Mouse (Mus musculus): ENCODE results near the gene Ifitm10.
"Not testable (repeated sequence)": the region's sequence is repeated elsewhere in the genome, so short reads cannot be mapped to it uniquely, and the experiment has no call there.

Ifitm10 gene

DNA sequence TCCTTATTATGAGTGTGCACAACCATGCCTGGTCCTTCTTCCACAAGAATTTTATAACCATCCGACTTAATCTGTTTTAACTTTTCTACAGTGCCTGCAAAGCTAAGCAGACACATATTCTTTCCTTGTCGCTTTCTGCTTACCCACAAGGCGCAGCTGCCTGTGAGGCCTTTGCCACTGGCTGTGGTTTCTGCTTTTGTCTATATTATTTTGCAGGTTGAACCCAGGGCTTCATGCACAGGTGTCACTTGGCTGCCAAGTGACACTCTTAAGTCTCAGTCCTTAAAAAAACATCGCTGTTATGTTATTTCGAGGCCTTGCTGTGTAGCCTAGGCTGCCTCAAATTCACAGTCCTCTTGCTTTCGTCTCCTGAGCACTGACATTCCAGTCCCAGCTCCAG lies 50.9 kb downstream of the Ifitm10 start:
- no peak for ATAC-seq (ENCODE audit: low TSS enrichment)

DNA sequence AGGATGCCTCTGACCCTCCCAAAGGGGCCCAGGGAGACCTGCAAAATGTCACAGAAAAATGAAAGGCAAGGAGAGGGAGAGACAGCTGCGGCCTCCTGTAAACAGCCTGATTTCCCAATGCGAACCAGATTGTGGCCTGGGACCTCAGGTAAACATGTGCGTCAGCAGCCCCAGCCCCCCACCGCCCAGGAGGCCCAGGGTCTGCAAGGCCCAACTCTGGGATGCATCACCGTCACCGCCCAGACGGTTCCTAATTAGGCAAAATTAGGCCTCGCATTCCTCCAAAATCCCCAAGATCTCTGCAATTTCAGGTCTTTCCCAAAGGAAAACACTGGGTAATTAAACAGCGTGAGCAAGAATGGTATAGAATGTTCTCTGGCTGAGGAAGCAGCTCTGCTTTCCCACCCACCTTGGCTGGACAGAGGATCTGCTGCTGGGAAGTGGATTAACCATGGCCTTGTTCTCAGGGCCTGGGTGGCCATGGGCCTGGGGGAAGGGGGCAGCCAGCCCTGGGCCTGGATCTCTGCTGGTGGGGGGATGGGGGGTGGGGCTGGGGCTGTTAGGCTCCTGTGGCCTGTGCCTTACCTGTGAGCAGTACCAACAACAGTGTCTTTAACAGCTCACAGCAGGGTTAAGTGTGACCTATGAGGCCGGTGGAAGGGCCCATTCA lies 51.8 kb downstream of the Ifitm10 start:
- not testable (repeated sequence) for ATAC-seq (ENCODE audit: low TSS enrichment)

DNA sequence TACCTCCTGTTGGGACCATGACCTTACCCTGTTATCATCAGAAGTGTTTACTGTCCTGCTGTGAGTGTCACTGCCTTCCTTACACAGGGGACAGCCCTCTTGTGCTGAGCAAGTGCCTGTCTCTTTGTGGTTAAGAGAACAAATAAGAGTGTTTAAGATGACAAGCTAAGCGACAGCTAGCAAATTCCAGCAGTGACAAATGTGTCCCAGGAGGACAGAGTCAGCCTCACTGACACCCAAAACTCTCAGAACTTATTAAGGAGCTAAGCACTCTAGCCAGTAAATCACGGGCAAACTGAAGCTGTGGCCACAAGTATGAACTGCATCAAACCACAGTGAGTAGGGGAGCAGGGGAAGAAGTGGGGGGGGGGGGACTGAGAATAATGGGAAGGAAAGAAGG lies 52.6 kb downstream of the Ifitm10 start:
- ATAC-seq (ENCODE audit: low TSS enrichment), result no peak

DNA sequence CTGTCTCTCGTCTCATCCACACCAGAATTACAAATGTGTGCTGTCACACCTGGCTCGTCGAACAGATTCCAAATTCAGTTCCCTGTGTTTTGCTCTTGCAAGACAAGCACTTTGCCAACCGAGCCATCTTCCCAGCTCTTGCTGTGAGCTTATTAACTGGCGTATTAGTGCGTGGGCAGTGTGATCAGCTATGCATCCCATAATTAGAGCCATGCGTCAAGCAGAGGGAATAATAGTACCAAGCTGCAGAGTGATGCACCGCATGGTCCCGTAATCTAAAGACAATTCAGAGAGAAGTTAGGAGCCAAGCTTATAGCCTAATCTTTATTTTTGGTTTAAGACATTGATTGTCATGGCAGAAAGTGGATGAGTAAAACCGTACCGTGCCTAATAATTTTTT lies 54.4 kb downstream of the Ifitm10 start:
- ATAC-seq (ENCODE audit: low TSS enrichment), result no peak

DNA sequence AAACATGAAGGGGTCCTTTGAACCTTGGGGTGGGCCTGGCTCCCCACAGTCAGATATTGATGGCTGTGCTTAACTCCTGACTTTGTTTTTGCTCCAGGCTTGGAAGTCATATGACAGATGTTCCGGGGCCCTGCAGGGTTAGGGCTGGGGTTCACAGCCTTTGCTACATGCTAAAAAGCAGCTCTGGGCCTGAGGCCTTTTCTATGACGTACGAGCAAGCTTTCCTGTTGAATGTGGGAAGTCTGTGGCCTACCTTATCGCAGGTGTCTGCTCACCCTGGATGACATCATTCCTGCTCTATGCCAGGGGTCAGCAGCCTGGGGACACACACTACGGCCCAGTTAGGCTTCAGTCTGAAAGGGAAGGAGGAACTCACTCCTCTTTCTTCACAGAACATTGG lies 56.3 kb downstream of the Ifitm10 start:
- no peak for ATAC-seq (ENCODE audit: low TSS enrichment)

DNA sequence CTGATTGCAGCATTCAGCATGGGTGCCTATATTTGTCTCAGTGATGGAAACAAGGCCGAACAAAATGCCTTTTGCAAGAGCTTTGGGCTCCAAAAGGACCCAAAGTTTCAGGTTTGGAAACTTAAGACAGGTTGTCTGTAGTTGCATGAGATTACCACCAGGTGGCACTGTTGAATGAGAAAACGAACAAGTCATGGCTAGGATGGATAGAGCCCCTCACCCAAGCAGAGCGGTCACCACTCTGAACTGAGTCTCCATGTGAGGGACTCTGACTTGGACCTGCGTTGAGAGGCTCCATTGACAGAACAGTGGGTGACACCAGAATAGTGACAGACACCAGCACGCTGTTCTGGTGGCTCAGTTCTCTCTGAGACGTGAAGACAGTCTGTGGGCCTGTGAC lies 57.0 kb downstream of the Ifitm10 start:
- no peak for ATAC-seq (ENCODE audit: low TSS enrichment)

DNA sequence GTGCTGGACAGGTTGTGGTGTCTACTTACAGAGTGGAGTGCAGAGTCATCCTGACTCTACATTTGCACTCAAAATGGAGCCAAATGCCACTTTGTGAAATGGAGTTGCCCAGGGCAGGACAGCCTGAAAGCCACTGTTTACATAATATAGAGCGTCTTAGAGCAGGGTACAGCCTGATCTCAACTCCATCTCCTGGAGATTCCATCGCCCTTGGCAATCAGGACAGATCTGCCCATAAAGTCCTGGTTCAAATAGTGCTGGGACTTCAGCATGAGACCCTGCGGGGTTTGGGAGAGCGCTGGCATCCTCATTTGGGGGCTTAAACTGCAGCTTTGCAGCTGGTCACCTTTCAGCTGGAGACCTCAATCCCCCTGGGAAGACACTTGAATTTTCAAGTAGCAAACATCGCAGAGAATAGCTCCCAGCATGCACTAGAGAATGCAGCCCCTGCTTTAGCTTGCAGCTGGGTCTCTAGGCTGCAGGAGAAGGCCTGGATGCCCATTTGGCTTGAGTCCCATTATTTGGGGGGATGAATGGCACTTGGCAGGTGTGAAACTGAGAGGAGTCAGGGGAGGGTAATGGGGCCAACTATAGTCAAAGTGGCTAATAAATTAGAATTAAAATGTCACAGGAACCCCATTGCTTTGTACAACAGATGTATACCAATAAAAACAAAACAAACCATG lies 58.8 kb downstream of the Ifitm10 start:
- ATAC-seq (ENCODE audit: low TSS enrichment), result no peak

- ATAC-seq (ENCODE audit: low TSS enrichment), result not testable (repeated sequence)
Observed at GRCm38 (mm10) chr7:142303929-142304328, 69.6 kb downstream of the Ifitm10 start.

- no peak for ATAC-seq (ENCODE audit: low TSS enrichment)
Observed at GRCm38 (mm10) chr7:142303249-142303648, 70.3 kb downstream of the Ifitm10 start, which contains the start of gene Krtap5-4. Krtap5-4 (plus strand) TSS chr7:142303549.

GRCm38 (mm10) chr7:142297018-142297417 lies 76.5 kb downstream of the Ifitm10 start, which contains the start of gene Krtap5-1:
Krtap5-1 (minus strand) TSS chr7:142297118.
- ATAC-seq (ENCODE audit: low TSS enrichment), result not testable (repeated sequence)

DNA sequence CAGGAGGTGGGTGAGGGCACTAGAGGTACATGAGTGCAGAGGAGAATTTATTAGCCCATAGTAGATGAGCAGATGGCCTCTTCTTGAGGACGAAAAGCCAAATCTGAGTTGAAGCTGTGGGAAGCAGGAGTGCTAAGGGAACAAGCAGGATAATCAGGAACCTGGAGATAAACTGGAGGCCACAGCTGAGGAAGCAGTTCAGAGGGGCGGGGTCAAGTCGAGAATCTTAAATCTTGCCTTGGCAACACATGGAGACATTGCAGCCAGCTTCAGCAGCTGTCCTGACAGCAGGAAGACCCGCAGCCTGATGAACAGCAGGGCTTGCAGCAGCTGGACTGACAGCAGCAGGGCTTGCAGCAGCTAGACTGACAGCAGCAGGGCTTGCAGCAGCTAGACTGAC lies 77.4 kb downstream of the Ifitm10 start:
- ATAC-seq (ENCODE audit: low TSS enrichment), result not testable (repeated sequence)

DNA sequence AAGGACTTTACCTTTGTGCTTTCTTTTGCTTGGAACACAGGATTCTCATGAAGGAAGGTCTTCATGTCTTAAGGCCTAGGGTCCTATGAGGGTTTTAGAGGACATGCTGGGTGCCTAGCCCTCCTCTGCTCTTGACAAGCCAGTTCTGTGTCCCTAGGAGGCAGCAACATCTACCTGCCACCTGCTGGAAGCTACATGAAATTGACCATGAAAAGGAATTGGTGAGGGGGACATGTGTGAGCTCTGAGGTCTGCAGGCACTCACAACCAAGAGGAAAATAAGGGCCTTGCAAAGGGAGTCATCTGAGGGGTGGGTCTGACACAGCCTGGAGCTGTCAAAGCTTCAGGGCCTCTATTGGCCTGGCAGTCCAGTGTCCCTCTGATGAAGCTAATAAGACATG lies 78.1 kb downstream of the Ifitm10 start:
- ATAC-seq (ENCODE audit: low TSS enrichment), result no peak

DNA sequence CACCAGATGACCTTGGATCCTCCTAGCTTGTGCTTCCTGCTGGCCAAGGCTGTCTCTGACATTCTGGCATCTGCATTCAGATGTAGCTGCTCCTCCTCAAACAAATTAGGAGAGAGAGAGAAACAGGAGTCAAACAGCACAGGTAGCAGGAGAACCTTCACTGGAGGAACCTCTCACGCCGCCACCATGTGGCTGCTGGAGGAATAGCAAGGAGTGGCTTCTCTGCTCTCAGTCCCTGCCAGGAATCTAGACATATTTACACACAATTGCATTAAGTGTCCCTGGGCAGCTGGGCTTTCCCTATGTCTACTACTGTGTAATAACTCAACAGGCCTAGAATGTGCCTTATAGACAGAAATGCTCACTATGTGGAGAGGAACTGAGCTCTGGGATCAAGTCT lies 79.7 kb downstream of the Ifitm10 start:
- 0 out of 2 replicates have a peak, but pooled peaks have one; percentile 50 for ATAC-seq (ENCODE audit: low TSS enrichment)

DNA sequence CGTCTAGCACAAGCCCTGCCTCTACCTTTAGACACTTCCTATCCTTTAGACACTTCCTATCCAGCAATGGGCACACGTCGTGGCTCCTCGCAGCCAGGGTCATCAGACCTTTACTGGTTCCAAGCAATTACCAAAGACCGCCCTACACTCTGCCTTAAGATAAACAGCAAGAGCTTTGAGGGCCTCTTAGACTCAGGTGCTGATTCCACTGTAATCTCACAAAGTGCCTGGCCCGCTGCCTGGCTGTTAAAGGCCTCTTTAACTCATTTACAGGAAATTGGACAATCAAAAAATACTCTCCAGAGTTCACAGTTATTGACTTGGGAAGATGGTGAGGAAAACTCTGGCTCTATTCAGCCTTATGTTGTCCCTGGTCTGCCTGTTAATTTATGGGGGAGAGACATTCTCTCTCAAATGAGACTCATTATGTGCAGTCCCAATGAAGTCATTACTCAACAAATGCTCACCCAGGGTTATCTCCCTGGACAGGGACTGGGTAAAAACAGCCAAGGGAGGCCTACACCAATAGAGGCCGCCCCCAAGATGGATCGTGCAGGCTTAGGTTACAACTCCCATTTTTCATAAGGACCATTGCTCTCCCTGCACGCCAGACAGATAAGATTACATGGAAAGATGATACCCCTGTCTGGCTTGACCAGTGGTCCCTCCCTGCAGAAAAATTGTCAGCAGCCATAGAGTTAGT lies 87.5 kb downstream of the Ifitm10 start:
- not testable (repeated sequence) for ATAC-seq (ENCODE audit: low TSS enrichment)

DNA sequence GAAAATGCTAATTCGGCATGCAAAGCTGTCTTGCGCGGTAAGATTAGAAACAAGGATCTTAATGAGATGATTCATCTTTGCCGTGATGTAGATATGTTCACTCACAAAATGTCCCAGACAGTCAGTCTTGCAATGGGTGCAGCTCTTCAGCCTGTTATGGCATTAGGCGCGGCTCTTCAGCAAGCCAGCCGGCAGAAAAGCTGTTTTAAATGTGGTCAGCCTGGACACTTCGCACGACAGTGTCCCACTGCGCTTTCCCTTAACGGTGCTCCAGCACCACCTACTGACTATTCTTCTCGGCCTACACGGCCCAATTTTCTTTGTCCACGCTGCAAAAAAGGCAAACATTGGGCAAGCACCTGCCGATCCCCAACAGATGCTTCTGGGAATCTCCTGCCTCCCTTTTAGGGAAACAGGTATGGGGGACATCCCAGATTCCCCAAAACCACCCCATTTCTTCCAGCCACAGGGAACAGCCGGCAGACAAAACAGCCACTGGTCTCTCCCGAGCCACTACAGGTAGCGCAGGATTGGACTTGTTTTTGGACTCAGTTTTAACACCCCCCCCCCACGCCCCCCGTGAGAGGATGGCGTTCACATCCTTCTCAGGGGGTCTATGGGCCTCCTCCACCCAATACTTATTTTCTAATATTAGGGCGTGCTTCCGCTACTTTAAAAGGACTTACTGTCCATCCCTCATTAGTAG lies 88.3 kb downstream of the Ifitm10 start:
- ATAC-seq (ENCODE audit: low TSS enrichment), result peak; percentile 74

GRCm38 (mm10) chr7:142284615-142285080 lies 88.9 kb downstream of the Ifitm10 start:
- peak; percentile 81 for ATAC-seq (ENCODE audit: low TSS enrichment)

DNA sequence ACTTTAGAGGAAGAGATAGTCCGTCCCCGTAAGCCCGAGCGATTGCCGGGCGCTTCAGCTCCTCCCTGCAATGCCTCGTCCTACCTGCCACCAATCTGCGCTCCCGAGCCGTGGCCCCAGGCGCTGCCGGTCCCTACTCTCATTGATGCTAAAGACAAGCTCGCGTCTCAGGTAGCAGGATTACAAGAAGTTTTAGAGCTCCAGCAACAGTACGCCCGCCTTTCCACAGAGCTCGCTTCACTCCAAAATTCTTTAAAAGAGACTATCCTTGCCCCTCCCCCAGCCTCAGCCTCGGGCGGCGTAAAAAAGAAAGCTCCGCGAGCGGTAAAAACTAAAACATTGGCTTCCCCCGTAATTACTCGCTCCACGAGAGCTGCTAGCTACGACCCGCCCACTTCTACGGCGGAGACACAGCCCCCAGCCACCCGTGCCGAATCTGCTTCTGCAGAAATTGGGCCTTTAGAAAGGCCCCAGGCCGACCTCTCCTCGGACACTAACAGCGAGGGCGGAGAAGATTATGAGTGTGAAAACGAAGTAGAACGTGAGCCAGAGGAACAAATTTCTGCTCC lies 89.4 kb downstream of the Ifitm10 start:
- peak; percentile 76; the same call in 1 of the 2 replicates for ATAC-seq (ENCODE audit: low TSS enrichment)

GRCm38 (mm10) chr7:142282847-142283246 lies 90.7 kb downstream of the Ifitm10 start:
- ATAC-seq (ENCODE audit: low TSS enrichment), result not testable (repeated sequence)

DNA sequence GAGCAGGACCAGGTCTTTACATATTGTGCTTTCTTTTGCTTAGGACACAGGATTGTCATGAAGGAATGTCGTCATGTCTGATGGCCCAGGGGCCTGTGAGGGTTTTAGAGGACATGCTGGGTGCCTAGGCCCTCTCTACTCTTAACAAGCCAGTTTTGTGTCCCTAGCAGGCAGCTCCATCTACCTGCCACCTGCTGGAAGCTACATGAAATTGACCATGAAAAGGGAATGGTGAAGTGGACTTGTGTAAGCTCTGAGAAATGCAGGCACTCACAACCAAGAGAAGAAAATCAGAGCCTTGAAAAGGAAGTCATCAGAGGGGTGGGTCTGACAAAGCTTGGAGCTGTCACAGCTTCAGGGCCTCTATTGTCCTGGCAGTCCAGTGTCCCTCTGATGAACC lies 94.3 kb downstream of the Ifitm10 start:
- ATAC-seq (ENCODE audit: low TSS enrichment), result not testable (repeated sequence)

DNA sequence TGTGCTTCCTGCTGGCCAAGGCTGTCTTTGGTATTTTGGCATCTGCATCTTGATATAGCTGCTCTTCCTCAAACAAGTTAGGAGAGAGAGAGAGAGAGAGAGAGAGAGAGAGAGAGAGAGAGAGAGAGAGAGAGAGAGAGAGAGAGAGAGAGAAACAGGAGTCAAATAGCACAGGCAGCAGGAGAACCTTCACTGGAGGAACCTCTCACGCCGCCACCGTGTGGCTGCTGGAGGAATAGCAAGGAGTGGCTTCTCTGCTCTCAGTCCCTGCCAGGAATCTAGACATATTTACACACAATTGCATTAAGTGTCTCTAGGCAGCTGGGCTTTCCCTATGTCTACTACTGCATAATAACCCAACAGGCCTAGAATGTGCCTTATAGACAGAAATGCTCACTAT lies 95.4 kb downstream of the Ifitm10 start:
- ATAC-seq (ENCODE audit: low TSS enrichment), result peak; percentile 77; the same call in 1 of the 2 replicates

All from frontal cortex, adult (tissue).